Mouse (Mus musculus): ENCODE measurements at regions not wholly inside any gene's neighbourhood (a gene's known extent, or its start where the extent isn't known, plus 50 kb on each side); places are given as distances from the start of the nearest gene placed in this dataset.

- no peak for DNase-seq (ENCODE audit: low spot score in 2 of 2)
Observed at GRCm38 (mm10) chr9:85452196-85452857, 125.2 kb upstream of the Tent5a start.

- DNase-seq (ENCODE audit: low spot score in 2 of 2) = no peak
Observed at GRCm38 (mm10) chr9:85451349-85451748, 124.2 kb upstream of the Tent5a start.

GRCm38 (mm10) chr9:85450877-85451276 lies 123.7 kb upstream of the Tent5a start:
- no peak for DNase-seq (ENCODE audit: low spot score in 2 of 2)

GRCm38 (mm10) chr9:85449493-85449892 lies 122.3 kb upstream of the Tent5a start:
- DNase-seq (ENCODE audit: low spot score in 2 of 2) = no peak

- no peak for DNase-seq (ENCODE audit: low spot score in 2 of 2)
Observed at GRCm38 (mm10) chr9:85442761-85443505, 115.8 kb upstream of the Tent5a start.

- DNase-seq (ENCODE audit: low spot score in 2 of 2) = no peak
Observed at GRCm38 (mm10) chr9:85439664-85440063, 112.5 kb upstream of the Tent5a start.

GRCm38 (mm10) chr9:85432220-85432619 lies 105.1 kb upstream of the Tent5a start:
- DNase-seq (ENCODE audit: low spot score in 2 of 2) = no peak

- no peak for DNase-seq (ENCODE audit: low spot score in 2 of 2)
Observed at GRCm38 (mm10) chr9:85426809-85427208, 99.7 kb upstream of the Tent5a start.

GRCm38 (mm10) chr9:85423908-85424307 lies 96.8 kb upstream of the Tent5a start:
- DNase-seq (ENCODE audit: low spot score in 2 of 2) = no peak

GRCm38 (mm10) chr9:85414391-85414790 lies 87.2 kb upstream of the Tent5a start:
- DNase-seq (ENCODE audit: low spot score in 2 of 2) = no peak

- DNase-seq (ENCODE audit: low spot score in 2 of 2) = no peak
Observed at GRCm38 (mm10) chr9:85413813-85414212, 86.7 kb upstream of the Tent5a start.

GRCm38 (mm10) chr9:85410643-85411296 lies 83.6 kb upstream of the Tent5a start:
- peak; percentile 63 to 75 for DNase-seq (ENCODE audit: low spot score in 2 of 2)

- DNase-seq (ENCODE audit: low spot score in 2 of 2) = no peak
Observed at GRCm38 (mm10) chr9:85409974-85410506, 82.9 kb upstream of the Tent5a start.

- DNase-seq (ENCODE audit: low spot score in 2 of 2) = no peak
Observed at GRCm38 (mm10) chr9:85408461-85408860, 81.3 kb upstream of the Tent5a start.

- DNase-seq (ENCODE audit: low spot score in 2 of 2) = no peak
Observed at GRCm38 (mm10) chr9:85407592-85407991, 80.4 kb upstream of the Tent5a start.

GRCm38 (mm10) chr9:85401736-85402135 lies 74.6 kb upstream of the Tent5a start:
- DNase-seq (ENCODE audit: low spot score in 2 of 2) = no peak

- no peak for DNase-seq (ENCODE audit: low spot score in 2 of 2)
Observed at GRCm38 (mm10) chr9:85400600-85401313, 73.6 kb upstream of the Tent5a start.

- no peak for DNase-seq (ENCODE audit: low spot score in 2 of 2)
Observed at GRCm38 (mm10) chr9:85394975-85395374, 67.8 kb upstream of the Tent5a start.

GRCm38 (mm10) chr9:85391283-85391682 lies 64.1 kb upstream of the Tent5a start:
- DNase-seq (ENCODE audit: low spot score in 2 of 2) = no peak

GRCm38 (mm10) chr9:85388775-85389393 lies 61.7 kb upstream of the Tent5a start:
- DNase-seq (ENCODE audit: low spot score in 2 of 2) = no peak

- DNase-seq (ENCODE audit: low spot score in 2 of 2) = no peak
Observed at GRCm38 (mm10) chr9:85382413-85382812, 55.3 kb upstream of the Tent5a start.

All from left cerebral cortex, adult 9 months (tissue).